Mouse (Mus musculus): ENCODE measurements at regions not wholly inside any gene's neighbourhood (a gene's known extent, or its start where the extent isn't known, plus 50 kb on each side); places are given as distances from the start of the nearest gene placed in this dataset.
A peak's percentile ranks its signal among the peaks of the same experiment; 100 is the strongest.

DNA sequence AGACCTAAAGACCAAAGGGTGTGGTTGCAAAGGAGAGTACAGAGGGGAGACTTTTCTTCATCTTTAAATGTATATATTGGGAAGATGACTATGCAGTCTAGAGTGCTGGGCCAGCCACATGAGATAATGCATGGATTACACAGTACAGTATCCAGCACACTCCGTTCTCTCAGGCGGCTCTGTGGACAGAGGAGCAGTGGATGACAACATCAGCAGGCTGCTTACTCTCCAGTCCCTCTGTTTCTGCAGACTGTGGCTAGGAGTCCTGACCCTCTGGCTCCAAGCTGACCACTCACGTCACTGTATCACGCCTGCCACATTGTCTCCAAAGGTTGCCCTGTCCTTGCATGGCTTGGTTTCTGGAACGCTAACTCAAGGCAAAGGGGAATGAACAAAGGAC, 97.2 kb upstream of the Nfe2l3 start:
- no peak for DNase-seq (ENCODE audit: low read depth)

DNA sequence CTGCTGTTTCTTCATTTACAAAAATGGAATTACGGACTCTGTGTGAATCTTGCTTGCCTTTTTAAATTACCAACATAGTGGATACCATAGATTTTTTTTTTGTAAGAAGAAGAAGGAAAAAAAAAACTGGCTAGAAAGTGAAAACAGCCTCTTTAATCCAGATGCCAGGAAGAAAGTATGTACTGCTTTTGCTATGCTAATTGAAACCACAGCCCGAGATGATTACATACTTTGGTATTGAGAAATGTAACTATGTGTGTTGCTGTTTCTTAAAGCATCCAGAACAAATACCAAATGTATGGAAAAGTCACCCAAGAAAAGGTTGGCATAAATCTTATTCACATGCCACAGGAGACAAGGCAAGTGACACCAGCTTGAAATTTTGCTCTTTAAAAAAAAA, 93.2 kb upstream of the Nfe2l3 start:
- DNase-seq (ENCODE audit: low read depth) = no peak

DNA sequence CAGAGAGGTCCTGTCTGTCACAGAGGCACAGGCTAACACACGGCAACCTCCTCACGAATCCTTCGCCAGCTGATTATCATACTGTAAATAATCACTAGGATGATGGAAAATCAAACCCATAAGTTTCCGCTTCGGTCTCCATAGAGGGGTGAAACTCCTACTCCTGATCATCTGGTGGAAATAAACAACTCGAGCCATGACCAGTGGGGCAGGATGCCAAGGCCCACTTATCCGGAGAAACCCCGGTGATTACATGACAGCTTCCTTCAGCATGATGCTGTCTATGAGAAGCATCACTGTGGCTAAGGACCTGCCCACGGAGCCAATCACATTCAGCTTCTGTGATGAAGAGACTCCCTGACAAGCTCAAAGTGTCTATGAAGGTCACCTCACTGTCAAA, 84.7 kb upstream of the Nfe2l3 start:
- no peak for DNase-seq (ENCODE audit: low read depth)

DNA sequence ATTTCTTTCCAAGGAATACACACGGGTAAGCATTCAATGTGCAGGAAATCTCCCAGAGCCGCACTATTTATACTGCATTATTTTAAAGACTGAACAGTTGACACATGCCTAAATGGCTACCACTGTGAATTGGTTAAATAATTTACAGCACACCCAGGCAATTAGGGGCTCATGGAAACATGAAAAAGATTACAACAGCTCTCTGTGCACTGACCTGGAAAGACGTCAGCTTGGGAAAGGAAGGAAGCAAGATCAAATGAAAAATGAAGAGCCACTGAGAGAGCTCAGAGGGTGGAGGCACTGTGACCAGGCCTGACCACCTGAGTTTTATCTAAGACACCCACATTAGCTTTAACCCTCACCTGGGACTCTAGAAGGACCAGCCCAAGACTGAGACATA, 82.7 kb upstream of the Nfe2l3 start:
- DNase-seq (ENCODE audit: low read depth) = no peak

DNA sequence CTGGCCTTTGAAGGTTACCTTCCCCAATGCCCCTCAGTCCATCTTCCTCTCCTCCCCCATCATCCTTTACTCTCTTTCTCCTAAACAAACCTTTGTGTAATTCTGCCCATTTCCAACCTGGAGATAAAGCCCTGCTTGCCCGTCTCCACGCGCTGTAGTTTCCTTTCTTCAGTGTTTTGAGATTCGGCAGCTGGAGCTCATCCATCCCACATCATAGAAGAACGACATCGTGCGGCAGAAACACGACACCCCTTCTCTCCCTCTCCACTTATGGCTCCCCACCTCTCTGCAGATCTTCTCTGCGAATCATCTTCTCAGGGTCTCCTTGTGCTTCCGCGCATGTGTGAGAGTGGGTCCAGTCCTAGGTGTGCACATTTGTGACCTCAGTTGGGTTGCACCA, 77.4 kb upstream of the Nfe2l3 start:
- DNase-seq (ENCODE audit: low read depth) = no peak

DNA sequence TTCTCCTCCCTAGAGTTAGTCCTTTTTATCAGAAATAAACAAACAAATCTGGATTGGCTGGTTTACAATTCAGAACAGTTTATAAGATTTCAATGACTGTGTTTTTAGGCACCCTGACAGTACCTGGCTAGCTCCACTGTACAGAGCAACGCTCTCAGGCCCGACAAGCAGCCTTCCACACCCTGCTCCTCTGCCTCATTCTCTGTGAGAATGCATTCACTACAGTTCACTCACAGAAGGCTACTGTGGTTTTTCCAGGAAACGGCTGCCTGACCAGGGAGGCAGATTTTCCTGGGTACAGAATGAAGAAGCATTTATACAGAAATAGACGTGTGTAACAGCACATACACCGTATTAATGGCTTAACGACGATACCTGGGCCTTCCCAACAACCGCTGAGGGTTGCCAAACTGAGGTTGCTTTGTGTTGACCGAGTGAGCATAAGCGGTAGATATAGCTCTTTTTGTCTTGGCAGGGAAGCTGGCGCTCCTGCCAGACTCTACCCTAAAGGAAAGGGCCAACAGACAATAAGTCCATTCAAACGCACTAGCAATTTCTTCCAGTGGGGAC, 70.8 kb upstream of the Nfe2l3 start:
- no peak for DNase-seq (ENCODE audit: low read depth)

DNA sequence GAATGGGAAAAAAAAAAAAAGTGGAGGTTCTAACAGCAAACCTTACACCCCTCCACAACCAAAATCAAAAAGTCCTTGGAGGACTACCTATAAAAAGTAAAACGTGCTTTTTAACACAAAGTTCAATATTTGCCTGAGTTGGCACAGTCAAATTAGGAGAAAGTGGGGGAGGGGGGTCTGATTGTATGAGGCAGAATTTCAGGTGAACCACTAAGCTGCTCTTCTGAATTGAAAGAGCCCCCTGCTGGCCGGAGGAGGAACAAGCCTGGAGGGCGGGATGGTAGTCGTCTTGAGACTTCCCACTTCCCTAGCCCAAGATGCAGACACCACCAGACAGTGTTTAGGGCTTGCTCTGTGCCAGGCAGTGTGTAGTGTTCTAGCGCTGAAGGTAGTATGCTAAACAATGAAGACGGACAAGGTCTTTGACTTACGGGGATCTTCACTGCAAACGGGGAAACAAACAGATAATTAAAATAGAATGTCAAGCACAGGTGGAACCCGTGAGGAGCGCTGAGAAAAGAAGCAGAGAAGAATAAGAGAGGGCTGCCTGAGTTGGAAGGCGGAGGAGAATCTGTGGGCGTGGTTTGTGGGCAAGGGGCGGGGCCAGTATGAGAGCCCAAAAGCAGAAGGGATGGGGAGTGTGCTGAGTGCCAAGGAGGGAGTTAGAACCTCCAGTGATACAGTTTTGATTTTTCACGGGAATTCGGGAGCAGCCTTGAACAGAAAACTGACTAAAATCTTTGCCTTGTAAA, 69.8 kb upstream of the Nfe2l3 start:
- DNase-seq (ENCODE audit: low read depth) = peak; percentile 89

DNA sequence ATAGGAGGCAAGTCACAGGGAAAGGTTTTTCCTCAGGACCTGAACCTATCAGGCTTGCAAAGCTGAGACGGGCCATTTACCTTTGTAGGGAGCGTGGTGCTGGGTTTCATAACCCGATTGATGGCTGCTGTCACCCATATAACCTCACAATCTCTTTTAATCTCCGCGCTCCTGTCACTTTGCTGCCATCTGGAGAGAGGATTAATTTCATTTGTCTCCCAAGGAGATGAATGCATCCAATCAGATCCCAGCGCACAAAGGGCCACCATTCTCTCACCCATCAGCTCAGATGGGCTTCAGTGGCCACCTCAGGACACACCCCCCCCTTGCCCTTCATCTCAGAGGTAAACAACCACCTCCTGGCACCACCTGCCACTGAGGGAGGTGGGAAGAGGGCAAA, 67.7 kb upstream of the Nfe2l3 start:
- no peak for DNase-seq (ENCODE audit: low read depth)

DNA sequence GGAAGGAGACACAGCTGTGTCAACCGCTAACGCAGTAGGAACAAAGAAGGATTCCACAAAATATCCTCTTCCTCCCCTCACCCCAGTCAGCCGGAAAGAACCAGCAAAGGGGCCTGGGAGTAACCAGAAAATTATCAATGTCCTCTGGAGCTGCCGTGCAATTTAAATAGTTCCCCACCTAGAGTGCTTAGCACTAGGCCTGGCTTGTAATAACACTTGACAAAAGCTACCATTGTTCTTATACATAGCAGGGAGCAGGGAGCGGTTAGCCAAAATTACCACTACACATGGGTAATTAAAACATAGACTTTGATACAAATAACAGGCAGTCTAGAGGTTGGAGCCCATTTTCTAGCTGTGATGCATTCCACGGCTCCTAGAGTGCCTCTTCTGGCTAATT, 62.7 kb upstream of the Nfe2l3 start:
- DNase-seq (ENCODE audit: low read depth) = no peak

DNA sequence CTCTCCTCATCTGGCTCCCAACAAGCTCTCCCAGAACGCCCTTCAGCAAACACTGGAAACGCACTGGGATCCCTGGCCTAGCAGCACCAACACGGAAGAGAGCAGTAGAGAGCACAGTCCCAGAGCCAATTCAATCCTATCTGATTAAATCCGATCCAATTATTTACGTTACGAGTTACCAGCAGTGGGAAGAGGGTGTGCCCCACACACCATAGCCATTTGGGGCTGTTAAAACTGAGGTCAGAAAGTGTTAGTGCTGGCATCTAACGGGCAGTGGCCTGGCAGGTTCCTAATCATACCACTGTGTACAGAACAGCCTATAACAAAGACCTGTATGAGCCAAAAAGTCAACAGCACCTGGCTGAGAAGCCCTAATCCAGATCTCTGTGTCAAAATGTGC, 60.1 kb upstream of the Nfe2l3 start:
- DNase-seq (ENCODE audit: low read depth) = no peak

DNA sequence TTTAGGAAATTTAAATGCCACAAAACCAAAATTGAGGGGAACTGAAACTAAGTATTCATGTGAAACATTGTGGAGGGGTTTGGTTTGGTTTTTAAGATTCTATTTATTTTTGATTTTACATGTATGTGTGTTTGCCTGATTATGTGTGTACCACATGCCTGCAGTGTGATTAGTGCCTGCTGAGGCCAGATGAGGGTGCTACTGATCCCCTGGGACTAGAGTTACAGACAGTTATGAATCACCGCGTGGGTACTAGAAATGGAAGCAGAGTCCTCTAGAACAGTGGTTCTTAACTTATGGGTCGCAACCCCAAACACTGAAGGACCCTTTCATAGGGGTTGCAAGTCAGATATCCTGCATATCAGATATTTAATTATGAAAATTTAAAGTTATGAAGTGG, 54.0 kb upstream of the Nfe2l3 start:
- DNase-seq (ENCODE audit: low read depth) = no peak

DNA sequence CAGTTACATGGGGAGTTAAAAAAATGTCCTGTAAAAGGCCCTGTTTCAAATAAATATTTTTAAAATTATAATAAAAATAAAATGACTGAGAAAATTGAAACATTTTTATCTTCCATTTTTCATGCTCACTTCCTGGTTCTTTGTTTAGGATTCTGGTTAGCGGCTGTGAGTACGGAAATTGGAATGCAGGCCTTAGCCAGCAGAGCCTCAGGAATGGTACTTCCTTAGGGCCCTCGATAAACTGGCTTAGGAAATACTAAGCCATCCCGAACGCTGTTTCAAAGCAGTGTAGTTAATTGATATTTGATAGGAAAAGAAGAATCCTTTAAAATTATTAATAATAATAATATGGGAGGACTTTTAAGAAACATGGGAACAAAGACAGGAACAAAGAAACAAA, 53.4 kb upstream of the Nfe2l3 start:
- no peak for DNase-seq (ENCODE audit: low read depth)

DNA sequence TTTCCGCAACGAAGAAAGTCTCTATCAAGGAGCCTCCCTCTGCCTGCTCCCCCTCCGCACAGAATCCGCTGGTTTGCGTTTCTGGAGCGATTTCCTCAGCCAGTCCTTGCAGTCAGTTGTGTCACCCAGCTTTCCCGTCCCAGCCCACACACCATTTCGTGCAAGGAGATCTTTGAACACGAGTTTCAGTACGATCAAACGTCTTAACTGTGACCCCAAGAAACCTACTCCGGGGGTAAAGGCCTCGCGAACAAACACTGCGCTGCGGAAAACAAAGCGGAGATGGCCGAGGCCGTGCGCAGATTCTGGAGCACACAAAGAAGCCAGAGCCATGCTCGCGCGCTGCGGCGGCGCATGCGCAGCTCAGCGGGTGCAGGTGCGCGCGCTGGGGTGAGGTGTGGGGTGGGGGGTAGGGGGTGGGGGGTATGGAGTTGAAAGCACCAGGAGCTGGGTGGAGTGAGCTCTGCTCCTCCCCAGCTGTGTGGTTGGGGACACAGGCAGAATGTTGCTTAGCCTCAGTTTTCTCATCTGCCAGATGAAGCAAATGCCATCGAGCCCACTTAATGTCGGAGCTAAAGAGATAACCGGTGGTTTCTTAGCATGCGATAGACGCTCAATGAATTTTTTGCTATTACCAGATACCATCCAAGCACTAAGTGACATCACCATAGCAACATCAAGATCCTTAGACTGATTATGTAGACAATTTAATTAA, 52.8 kb upstream of the Nfe2l3 start:
- peak; percentile 77 for DNase-seq (ENCODE audit: low read depth)

DNA sequence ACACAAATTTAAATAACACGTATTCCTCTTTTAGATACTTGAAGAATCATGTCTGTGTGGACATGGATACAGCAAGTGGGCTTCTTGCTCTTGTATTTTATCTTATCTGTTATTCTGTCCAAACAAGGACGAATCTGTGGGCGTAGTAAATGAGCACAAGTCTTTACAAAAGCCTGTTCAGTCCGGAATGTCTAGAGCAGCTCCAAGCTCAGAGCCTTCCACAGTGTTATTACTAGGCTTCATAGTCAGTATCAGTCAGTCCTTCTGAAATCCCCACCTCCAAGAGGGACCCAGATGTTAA, 52.2 kb upstream of the Nfe2l3 start:
- no peak for DNase-seq (ENCODE audit: low read depth)

DNA sequence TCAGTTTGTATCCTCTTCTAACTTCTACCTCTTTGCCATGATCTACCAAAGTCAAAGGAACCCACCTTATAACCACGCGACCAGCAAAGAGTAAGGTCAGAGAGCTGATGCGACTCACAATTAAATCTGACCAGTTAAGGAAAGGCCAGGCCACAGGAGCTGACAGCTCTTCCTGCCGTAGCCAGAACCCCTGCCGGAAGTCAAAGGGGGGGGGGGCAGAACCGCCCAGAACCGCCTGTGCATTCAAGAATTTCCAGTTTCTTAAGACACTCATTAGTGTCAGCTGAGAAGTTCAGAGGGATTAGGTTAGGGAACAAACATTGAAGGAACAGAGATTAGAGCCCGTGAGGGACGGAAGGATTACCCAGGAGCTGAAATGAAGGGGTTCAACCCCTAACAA, 51.0 kb upstream of the Nfe2l3 start:
- peak; percentile 52 for DNase-seq (ENCODE audit: low read depth)

Measured in naive thymus-derived CD4-positive, alpha-beta T cell, adult 2 months (primary cell).